Mouse (Mus musculus) limb, embryonic 15.5 days (tissue): Measurements from ENCODE around the gene Cs. TPM values are rescaled to one million over a fixed set of nuclear protein-coding genes. Genes with fewer than 3 reads are reported as not detected.

Experiments used
- ATAC-seq: fragments of 200-750 bp; cut with Nextera tagmentation; 2 replicates; pipeline ENCODE4 v1.8.0; 2017; ENCODE audit warnings: low read depth, moderate TSS enrichment; ENCODE audit not compliant: insufficient number of reproducible peaks, low FRiP score, low TSS enrichment
- H3K27ac ChIP-seq: fragments of 300-500 bp; sonication (generic); 2 replicates; pipeline ENCODE4 v1.5.1; 2015; ENCODE audit warnings: moderate library complexity, mild to moderate bottlenecking, inconsistent platforms
- H3K27me3 ChIP-seq: fragments of 300-500 bp; sonication (generic); 2 replicates; pipeline ENCODE4 v1.6.1; 2015; ENCODE audit warnings: inconsistent platforms
- H3K36me3 ChIP-seq: fragments of 300-500 bp; sonication (generic); 2 replicates; pipeline ENCODE4 v1.6.1; 2015; ENCODE audit warnings: inconsistent platforms
- H3K4me1 ChIP-seq: fragments of 300-500 bp; sonication (generic); 2 replicates; pipeline ENCODE4 v1.6.1; 2015; ENCODE audit warnings: inconsistent platforms
- H3K4me2 ChIP-seq: fragments of 300-500 bp; sonication (generic); 2 replicates; pipeline ENCODE4 v1.6.1; 2015; ENCODE audit warnings: mild to moderate bottlenecking, inconsistent platforms
- H3K4me3 ChIP-seq: fragments of 300-500 bp; sonication (generic); 2 replicates; pipeline ENCODE4 v1.5.1; 2015; ENCODE audit warnings: mild to moderate bottlenecking, inconsistent platforms
- H3K9ac ChIP-seq: fragments of 300-500 bp; sonication (generic); 2 replicates; pipeline ENCODE4 v1.6.1; 2015; ENCODE audit warnings: inconsistent platforms
- H3K9me3 ChIP-seq: fragments of 300-500 bp; sonication (generic); 2 replicates; pipeline ENCODE4 v1.6.1; 2016; ENCODE audit warnings: inconsistent platforms
- WGBS: fragments of 180-500 bp; shearing (Covaris S2); methylation state at CpG from one replicate; pipeline ENCODE4 v1.1.7; 2015; 5-methylcytosine and 5-hydroxymethylcytosine counted together
- polyA plus RNA-seq: library from polyadenylated mRNA; unstranded; fragments of >200 nt; fragmentation: Nextera tagmentation; extraction: Ambion mirVana; gene quantifications from 2 replicates; pipeline ENCODE4 v1.2.1, GENCODE M21; 2015

Cs gene
- polyA plus RNA-seq, 1 experiment from 2014 or later = 173 TPM

DNA sequence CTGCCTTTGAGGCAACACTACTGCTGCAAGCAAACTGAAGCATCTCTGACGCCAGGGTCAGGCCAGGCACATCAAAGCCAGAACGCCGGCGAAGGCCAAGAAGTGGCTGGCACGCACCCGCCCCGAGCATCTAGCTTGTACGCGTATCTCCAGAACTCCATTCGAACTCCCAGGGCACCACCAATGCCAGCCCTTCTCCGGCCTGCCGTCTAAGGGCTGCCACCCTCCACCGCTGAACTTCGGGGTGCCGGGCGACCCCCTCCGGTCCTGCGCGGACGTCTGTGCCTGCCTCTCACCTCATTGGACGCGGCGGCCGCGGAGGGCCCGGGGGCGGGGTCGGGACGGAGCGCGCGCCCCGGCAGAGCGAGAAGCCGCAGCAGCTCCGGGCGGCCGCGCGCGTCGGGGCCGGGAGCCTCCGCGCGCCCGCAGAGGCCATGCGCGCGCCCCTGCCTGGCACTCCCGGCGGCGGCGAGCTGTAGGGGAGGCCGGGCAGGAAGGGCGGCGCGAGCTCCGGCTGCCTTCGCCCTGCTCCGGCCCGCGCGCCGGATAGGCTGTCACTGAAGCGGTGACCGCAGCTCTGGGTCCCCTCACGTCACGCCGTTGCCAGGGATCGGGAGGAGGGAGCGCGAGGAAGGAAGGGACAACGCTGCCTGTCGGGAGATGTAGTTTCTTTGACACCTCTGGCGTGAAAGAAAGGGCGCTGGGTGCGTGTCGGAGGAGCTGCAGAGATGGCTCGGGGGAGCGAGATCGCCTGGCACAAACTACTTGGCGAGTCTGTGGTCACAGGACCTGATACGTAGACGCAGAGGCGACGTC is 31.1 kb downstream of the Cs start, which contains the start of gene Coq10a:
Gene Coq10a, minus strand, starts transcription at position 596 of the 816 bp plus-strand sequence.
- Histone ChIP-seq H3K27me3 (no peaks in the 10 kb centered on the region), H3K36me3 (peaks cover 11% of the 10 kb centered on the region), H3K4me3 (peak within 1 kb of the TSS; percentile 75), H3K4me1 (peaks cover 13% of the 10 kb centered on the region), H3K4me2 (peak within 1 kb of the TSS; percentile 85), H3K27ac (peak within 1 kb of the TSS; percentile 97), H3K9ac (peak within 1 kb of the TSS; percentile 69), H3K9me3 (no peaks in the 10 kb centered on the region)
- peak; percentile 93 for ATAC-seq
- WGBS = under 1% methylated on average over 78 of the region's 87 CpGs

- peak overlapping the region; percentile 69 for H3K9ac ChIP-seq
- H3K36me3 ChIP-seq = peaks cover 10% of the 10 kb centered on the region; the same call in 1 of the 2 replicates
- H3K4me2 ChIP-seq = peak overlapping the region; percentile 85
- peak overlapping the region; percentile 75 for H3K4me3 ChIP-seq
- no peaks in the 10 kb centered on the region for H3K27me3 ChIP-seq
- no peaks in the 10 kb centered on the region for H3K9me3 ChIP-seq
- H3K4me1 ChIP-seq = peaks cover 13% of the 10 kb centered on the region
- H3K27ac ChIP-seq = peak overlapping the region; percentile 97
- 4% methylated on average over 9 of the region's 9 CpGs for WGBS
- ATAC-seq = no peak
Measured at GRCm38 (mm10) chr10:128369218-128369543, 31.6 kb downstream of the Cs start.

- H3K4me3 ChIP-seq = peak overlapping the region; percentile 75
- peak overlapping the region; percentile 97 for H3K27ac ChIP-seq
- H3K27me3 ChIP-seq = no peaks in the 10 kb centered on the region
- peak overlapping the region; percentile 69; the same call in 1 of the 2 replicates for H3K9ac ChIP-seq
- peaks cover 10% of the 10 kb centered on the region; the same call in 1 of the 2 replicates for H3K36me3 ChIP-seq
- H3K4me2 ChIP-seq = peak overlapping the region; percentile 85
- no peaks in the 10 kb centered on the region for H3K9me3 ChIP-seq
- 87% methylated on average over 6 of the region's 6 CpGs for WGBS
- peaks cover 13% of the 10 kb centered on the region for H3K4me1 ChIP-seq
- ATAC-seq = no peak
Measured at GRCm38 (mm10) chr10:128369599-128369998, 32.1 kb downstream of the Cs start.

DNA sequence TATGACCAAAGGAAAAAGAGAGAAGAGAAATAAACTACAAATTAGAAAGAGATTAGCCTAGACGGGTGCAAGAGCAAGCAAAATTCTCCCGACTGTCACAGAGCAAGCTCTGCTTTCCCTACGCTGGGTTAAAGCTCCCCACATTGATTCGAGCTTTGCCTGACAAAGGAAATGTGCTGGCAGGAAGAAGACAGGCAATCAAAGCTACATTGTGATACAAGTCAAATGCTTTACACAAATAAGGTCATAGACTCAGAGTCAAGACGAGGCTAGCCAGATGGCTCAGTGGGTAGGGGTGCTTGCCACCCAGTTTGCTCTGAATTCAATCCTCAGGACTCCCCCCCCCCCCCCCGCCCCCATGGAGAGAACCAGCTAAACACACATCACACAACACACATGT is 32.5 kb downstream of the Cs start:
- Histone ChIP-seq H3K27me3 (no peaks in the 10 kb centered on the region), H3K4me1 (peaks cover 13% of the 10 kb centered on the region), H3K4me3 (no peak overlapping the region), H3K36me3 (peaks cover 7% of the 10 kb centered on the region; the same call in 1 of the 2 replicates), H3K4me2 (no peak overlapping the region), H3K9me3 (no peaks in the 10 kb centered on the region), H3K9ac (no peak overlapping the region), H3K27ac (no peak overlapping the region)
- no peak for ATAC-seq
- 64% methylated on average over 5 of the region's 6 CpGs for WGBS

DNA sequence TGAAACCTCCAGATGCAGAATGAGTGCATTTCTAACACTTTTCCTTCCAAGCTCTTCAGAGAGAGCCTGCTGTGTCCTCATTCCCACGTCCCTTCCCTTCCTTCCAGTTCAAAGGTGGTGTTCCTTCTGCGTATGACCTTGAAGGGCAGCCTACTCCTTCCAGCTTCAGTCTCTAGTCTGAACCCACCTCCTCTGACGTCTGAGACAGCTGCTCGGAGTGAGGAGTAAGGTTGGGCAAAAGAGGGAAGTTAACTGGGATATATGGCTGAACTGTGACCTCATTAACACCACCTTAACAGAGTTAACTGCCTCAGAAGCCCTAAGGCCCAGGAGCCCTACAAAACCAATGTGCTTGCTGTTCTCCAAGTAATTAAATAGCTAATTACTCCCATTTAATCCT is 33.1 kb downstream of the Cs start:
- Histone ChIP-seq H3K27me3 (no peaks in the 10 kb centered on the region), H3K36me3 (peaks cover 1% of the 10 kb centered on the region; the same call in 1 of the 2 replicates), H3K9ac (no peak overlapping the region), H3K27ac (no peak overlapping the region), H3K9me3 (no peaks in the 10 kb centered on the region), H3K4me3 (no peak overlapping the region), H3K4me2 (no peak overlapping the region), H3K4me1 (peaks cover 13% of the 10 kb centered on the region)
- 17% methylated on average over 4 of the region's 4 CpGs for WGBS
- ATAC-seq = no peak

DNA sequence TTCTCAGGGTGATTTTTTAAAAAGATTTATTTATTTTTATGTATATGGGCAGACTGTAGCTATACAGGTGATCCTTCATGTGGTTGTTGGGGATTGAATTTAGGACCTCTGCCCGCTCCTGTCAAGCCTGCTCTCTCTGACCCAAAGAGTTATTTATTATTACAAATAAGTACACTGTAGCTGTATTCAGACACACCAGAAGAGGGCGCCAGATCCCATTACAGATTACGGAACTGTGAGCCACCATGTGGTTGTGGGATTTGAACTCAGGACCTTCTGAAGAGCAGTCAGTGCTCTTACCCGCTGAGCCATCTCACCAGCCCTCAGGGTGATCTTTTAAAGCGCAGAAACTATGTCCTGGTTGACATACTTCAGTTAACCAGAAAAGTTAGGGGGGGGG is 34.6 kb downstream of the Cs start:
- no peak for ATAC-seq
- H3K4me2 ChIP-seq = no peak overlapping the region
- no peaks in the 10 kb centered on the region for H3K9me3 ChIP-seq
- H3K27ac ChIP-seq = no peak overlapping the region
- no peaks in the 10 kb centered on the region for H3K27me3 ChIP-seq
- peaks cover 19% of the 10 kb centered on the region for H3K4me1 ChIP-seq
- no peak overlapping the region for H3K4me3 ChIP-seq
- no peaks in the 10 kb centered on the region for H3K36me3 ChIP-seq
- no peak overlapping the region for H3K9ac ChIP-seq
- 77% methylated on average over 5 of the region's 5 CpGs for WGBS

GRCm38 (mm10) chr10:128372989-128373748 is 35.6 kb downstream of the Cs start:
- no peak overlapping the region for H3K4me2 ChIP-seq
- H3K27ac ChIP-seq = no peak overlapping the region
- H3K36me3 ChIP-seq = peaks cover under 1% of the 10 kb centered on the region; the same call in 1 of the 2 replicates
- no peaks in the 10 kb centered on the region for H3K27me3 ChIP-seq
- H3K4me3 ChIP-seq = no peak overlapping the region
- no peak for ATAC-seq
- H3K9ac ChIP-seq = no peak overlapping the region
- WGBS = 78% methylated on average over 6 of the region's 6 CpGs
- H3K9me3 ChIP-seq = no peaks in the 10 kb centered on the region
- H3K4me1 ChIP-seq = peaks cover 17% of the 10 kb centered on the region

GRCm38 (mm10) chr10:128374393-128374792 is 36.9 kb downstream of the Cs start:
- ATAC-seq = no peak
- Histone ChIP-seq H3K4me2 (no peak overlapping the region), H3K9me3 (no peaks in the 10 kb centered on the region), H3K4me3 (no peak overlapping the region), H3K36me3 (peaks cover 13% of the 10 kb centered on the region), H3K27ac (no peak overlapping the region), H3K27me3 (no peaks in the 10 kb centered on the region), H3K9ac (no peak overlapping the region), H3K4me1 (peaks cover 27% of the 10 kb centered on the region)
- WGBS = 78% methylated on average over 6 of the region's 6 CpGs

DNA sequence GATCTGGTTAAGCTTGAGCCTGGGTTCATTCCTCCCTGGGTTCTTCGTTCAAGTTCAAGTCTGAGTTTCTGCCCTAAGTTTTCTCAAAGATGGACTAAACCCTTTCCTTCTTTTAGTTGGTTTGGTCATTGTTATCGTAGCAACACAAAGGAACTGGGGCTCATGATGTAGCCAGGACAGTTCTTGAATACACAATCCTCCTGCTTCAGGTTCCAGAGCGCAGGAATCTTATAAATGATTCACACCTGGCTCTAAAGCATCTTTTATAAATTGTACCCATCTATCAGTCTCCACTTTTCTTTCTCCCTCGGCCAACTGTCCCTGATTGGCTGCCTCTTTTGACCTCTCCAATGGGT is 38.5 kb downstream of the Cs start:
- Histone ChIP-seq H3K9ac (peak overlapping the region; percentile 96; the same call in 1 of the 2 replicates), H3K27me3 (no peaks in the 10 kb centered on the region), H3K4me2 (peak overlapping the region; percentile 80), H3K9me3 (no peaks in the 10 kb centered on the region), H3K4me1 (peaks cover 26% of the 10 kb centered on the region), H3K36me3 (peaks cover 29% of the 10 kb centered on the region), H3K27ac (peak overlapping the region; percentile 96), H3K4me3 (peak overlapping the region; percentile 87)
- ATAC-seq = no peak
- WGBS = 48% methylated on average over 4 of the region's 4 CpGs

- H3K4me3 ChIP-seq = peak within 1 kb of the TSS; percentile 87
- H3K27ac ChIP-seq = peak within 1 kb of the TSS; percentile 96
- peaks cover 33% of the 10 kb centered on the region for H3K36me3 ChIP-seq
- no peaks in the 10 kb centered on the region for H3K9me3 ChIP-seq
- WGBS = 0% methylated on average over 41 of the region's 73 CpGs
- peak within 1 kb of the TSS; percentile 80 for H3K4me2 ChIP-seq
- ATAC-seq = peak; percentile 87
- peaks cover 26% of the 10 kb centered on the region for H3K4me1 ChIP-seq
- H3K27me3 ChIP-seq = no peaks in the 10 kb centered on the region
- peak within 1 kb of the TSS; percentile 96 for H3K9ac ChIP-seq
Measured at GRCm38 (mm10) chr10:128376455-128377211, 39.1 kb downstream of the Cs start, which contains the start of gene Ankrd52. Gene Ankrd52, plus strand, starts transcription at chr10:128377115.

DNA sequence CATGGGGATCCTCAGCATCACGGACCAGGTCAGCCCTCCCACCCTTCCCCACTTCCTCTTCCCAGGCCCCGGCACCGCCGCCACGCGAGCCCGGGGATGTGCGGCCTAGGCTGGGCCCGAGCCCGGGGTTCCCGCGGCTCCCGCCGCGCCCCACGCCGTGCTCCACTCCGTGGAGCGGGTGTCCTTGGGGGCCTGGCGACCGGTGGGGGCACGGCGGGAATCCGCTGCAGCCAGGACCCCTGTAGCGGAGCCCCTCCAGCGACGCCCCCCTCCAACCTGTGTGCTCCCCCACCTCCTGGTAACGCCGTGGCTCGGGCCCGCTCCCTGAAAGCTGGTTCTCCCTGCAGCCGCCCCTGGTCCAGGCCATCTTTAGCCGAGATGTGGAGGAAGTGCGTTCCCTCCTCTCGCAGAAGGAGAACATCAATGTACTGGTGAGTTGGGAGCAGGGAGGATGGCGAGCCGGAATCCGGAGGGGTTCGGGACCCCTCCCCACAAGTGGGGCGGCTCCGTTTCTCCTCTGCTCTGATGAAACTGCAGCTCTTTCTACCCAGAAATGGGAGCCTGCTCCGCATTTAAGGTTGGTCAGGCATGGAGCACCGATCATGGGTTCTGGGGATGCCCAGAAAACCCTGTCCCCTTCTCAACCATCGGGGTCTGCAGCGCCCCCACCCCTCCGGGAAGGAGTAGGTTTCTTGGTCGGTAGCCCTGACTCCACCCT is 39.8 kb downstream of the Cs start:
- WGBS = under 1% methylated on average over 47 of the region's 47 CpGs
- peak overlapping the region; percentile 80 for H3K4me2 ChIP-seq
- H3K4me3 ChIP-seq = peak overlapping the region; percentile 87
- H3K27me3 ChIP-seq = no peaks in the 10 kb centered on the region
- peak; percentile 75 for ATAC-seq
- H3K27ac ChIP-seq = peak overlapping the region; percentile 96
- H3K9ac ChIP-seq = peak overlapping the region; percentile 96
- H3K36me3 ChIP-seq = peaks cover 41% of the 10 kb centered on the region
- H3K9me3 ChIP-seq = no peaks in the 10 kb centered on the region
- peaks cover 26% of the 10 kb centered on the region for H3K4me1 ChIP-seq
